ENCODE assay signal across 12 mouse cellular contexts in the genomic region with DNA sequence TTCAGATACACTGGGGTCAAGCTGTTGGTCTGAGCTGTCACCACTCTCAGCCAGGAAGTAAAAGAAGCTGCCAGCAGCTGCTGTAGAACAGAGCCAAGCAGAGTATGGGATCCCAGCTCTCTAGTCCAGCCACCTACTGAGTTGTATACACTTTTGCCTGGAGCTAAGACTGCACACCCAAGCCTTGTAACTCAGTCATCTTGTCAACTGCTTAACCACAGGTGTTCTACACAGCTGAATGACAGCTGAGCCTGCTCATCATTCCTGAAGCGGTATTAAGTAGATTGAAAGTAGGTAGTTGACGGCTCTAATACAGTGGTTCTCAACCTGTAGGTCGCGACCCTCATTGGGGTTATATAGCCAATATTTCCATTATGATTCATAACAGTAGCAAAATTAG.
"Had no signal": no experiment of that assay in that cellular context is flagged by ENCODE, and none has a peak within 500 bp of the region (broad histone marks: within the 10 kb centered on the region; RNA-seq: fewer than 3 reads in every experiment).

No protein-coding gene starts in this region.

- H3K4me2 ChIP-seq: midbrain, embryonic 12.5 days; neural tube, embryonic 12.5 days had no signal

- H3K4me3 ChIP-seq: midbrain, embryonic 10.5 days; midbrain, embryonic 12.5 days; neural tube, embryonic 12.5 days had no signal

- H3K36me3 ChIP-seq: midbrain, embryonic 10.5 days; midbrain, embryonic 12.5 days; neural tube, embryonic 12.5 days had no signal

- H3K27me3 ChIP-seq: midbrain, embryonic 12.5 days; neural tube, embryonic 12.5 days had no signal

- DNase-seq: lung, adult 18-20 months; lung, postnatal 10 days; lung, postnatal 4 days; midbrain, embryonic 14.5 days; right cerebral cortex, postnatal 14 days; spleen, adult 18-20 months; thymus, adult 18-20 months; thymus, postnatal 14 days; thymus, postnatal 36 days had no signal
